Mouse (Mus musculus): Measurements from ENCODE around the gene Heatr1. TPM values are rescaled to one million over a fixed set of nuclear protein-coding genes. Genes with fewer than 3 reads are reported as not detected.
"Not testable (repeated sequence)": the region's sequence is repeated elsewhere in the genome, so short reads cannot be mapped to it uniquely, and the experiment has no call there.

The Heatr1 gene
- total RNA-seq, 2 experiments from 2014 or later: 43.2 to 49.9 TPM

DNA sequence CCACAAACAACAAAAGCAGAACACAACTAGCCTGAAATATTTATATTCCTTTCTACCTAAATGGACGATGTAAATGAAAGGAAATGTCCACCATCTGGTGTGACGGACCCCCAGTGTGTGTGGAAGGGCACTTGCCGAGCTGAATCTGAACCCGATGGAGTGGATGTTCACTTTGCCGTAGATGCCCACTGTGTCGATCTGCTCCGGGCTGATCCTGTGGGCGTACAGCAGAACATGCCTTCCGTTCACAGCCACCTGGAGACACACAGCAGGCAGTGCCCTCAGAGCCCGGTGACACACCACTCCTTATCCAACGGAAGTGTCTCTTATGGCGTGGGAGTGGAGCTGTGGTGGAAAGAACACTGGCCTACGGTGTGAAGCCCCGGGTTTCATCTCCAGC, 58.3 kb downstream of the Heatr1 start:
- no peak for DNase-seq (ENCODE audit: low spot score in 2 of 2)

GRCm38 (mm10) chr13:12454686-12455390, 60.0 kb downstream of the Heatr1 start:
- no peak for DNase-seq (ENCODE audit: low spot score in 2 of 2)

GRCm38 (mm10) chr13:12456711-12457110, 61.9 kb downstream of the Heatr1 start:
- DNase-seq (ENCODE audit: low spot score in 2 of 2): no peak

- DNase-seq (ENCODE audit: low spot score in 2 of 2): peak; percentile 37 to 49
Measured at GRCm38 (mm10) chr13:12460443-12460842, 65.6 kb downstream of the Heatr1 start.

- peak; percentile 93 to 95 for DNase-seq (ENCODE audit: low spot score in 2 of 2)
Measured at GRCm38 (mm10) chr13:12460881-12461729, 66.3 kb downstream of the Heatr1 start.

GRCm38 (mm10) chr13:12461730-12462119, 66.9 kb downstream of the Heatr1 start:
- no peak for DNase-seq (ENCODE audit: low spot score in 2 of 2)

DNA sequence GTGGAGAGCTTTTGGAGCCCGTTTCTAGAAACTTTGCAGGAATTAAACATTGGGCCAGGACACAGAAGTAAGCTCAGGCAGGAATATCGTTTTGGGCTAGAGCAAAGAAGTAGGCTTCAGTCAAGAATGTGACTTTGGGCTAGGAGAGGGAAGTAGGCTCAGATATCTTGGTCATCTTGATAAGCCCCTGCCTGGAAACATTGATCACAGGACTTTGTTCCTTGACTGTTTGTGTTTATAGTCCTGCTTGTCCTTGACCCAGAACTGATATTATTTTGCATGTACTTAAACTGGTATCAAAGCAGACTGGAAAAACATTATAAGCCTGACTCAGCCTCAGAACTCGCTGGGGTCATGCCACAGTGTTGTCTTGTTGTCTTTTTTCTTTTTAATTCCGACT, 67.8 kb downstream of the Heatr1 start:
- DNase-seq (ENCODE audit: low spot score in 2 of 2): no peak

DNA sequence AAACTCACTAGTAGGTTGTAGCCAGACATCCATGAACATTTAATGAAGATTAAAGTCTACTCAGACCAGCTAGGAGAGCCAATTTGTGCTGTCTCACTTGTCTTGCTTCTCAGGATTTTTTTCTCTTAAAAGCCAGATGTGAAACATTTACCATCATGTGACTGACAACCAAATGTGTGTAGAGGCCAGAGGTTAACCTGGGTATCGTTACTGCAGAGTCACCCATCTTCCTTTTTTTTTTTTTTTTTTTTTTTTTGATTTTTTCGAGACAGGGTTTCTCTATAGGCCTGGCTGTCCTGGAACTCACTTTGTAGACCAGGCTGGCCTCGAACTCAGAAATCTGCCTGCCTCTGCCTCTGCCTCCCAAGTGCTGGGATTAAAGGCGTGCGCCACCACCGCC, 69.3 kb downstream of the Heatr1 start:
- not testable (repeated sequence) for DNase-seq (ENCODE audit: low spot score in 2 of 2)

- no peak for DNase-seq (ENCODE audit: low spot score in 2 of 2)
Measured at GRCm38 (mm10) chr13:12464844-12465243, 70.0 kb downstream of the Heatr1 start, which contains the start of gene Lgals8. Lgals8 (minus strand) TSS chr13:12464944.

DNA sequence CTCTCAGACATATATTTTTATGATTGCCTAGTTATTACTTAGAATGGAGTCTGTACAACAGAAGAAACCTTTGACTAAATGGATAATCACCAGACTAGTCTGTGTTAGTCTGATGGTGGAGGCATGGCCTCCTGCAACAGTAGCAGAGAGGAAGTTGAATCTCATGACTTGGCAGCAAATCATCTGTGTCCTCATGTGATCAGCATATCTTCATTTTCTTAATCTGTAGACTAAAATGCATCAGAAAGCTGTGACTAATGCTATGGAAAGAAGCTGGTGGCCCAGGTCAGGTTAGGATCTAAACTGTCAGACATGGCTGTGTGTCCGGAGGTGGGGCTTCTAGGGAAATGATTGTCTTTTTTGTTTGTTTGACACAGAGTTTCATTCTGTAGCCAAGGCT, 73.7 kb downstream of the Heatr1 start:
- no peak for DNase-seq (ENCODE audit: low spot score in 2 of 2)

DNA sequence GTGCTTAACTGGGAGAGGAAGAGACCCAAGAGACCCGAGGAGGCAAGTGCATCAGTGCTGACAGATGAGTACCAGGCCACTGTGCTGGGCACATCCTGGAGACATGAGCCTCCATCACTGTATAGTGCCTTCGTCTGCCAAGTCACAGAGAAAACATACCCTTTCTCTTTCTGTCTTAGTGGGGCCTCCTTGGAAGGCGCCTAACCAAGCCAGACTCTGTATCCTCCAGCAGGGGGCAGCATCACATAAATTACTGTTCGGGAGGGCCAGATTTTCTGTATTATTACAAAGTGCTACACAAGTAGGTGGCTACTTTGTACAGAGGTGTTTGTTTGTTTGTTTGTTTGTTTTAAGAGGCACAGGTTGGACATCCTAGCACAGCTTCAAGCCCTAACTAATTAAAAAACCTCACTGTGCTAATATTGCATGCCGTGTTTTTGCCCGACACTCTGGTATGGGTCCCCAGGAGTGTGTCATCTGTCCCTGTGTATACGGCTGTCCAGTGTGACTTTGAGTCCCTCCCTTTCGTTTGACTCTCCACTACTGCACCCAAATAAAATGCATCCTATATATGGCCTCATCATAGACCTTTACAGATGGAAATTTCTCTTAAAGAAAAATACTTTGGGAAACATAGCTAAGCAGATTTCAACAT, 79.0 kb downstream of the Heatr1 start:
- DNase-seq (ENCODE audit: low spot score in 2 of 2): peak; percentile 73 to 77

DNA sequence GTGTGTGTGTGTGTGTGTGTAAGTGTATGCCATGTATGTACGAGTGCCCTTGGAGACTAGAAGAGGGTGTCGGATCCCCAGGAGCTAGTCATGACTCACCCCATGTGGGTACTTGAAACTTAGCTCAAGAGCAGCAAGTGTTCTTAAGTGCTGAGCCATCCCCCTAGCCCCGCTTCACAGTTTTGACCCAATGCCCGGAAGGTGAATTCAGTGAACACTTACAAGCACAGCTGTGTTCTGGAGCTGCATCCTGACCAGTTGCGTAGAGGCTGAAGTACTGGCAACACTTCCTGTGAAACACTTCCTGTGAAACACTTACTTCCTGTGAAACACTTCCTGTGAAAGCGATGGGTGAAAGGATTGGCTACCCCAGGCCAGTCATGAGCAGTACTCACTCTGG, 80.4 kb downstream of the Heatr1 start:
- no peak for DNase-seq (ENCODE audit: low spot score in 2 of 2)

- DNase-seq (ENCODE audit: low spot score in 2 of 2): no peak
Measured at GRCm38 (mm10) chr13:12476886-12477285, 82.1 kb downstream of the Heatr1 start.

GRCm38 (mm10) chr13:12478301-12478700, 83.5 kb downstream of the Heatr1 start:
- DNase-seq (ENCODE audit: low spot score in 2 of 2): no peak

GRCm38 (mm10) chr13:12479802-12480201, 85.0 kb downstream of the Heatr1 start:
- no peak for DNase-seq (ENCODE audit: low spot score in 2 of 2)

- DNase-seq (ENCODE audit: low spot score in 2 of 2): no peak
Measured at GRCm38 (mm10) chr13:12485197-12485596, 90.4 kb downstream of the Heatr1 start.

- no peak for DNase-seq (ENCODE audit: low spot score in 2 of 2)
Measured at GRCm38 (mm10) chr13:12485640-12486039, 90.8 kb downstream of the Heatr1 start.

Other genes with a start within 250 kb of the Heatr1 start
- gene Mtr, start 136.9 kb upstream of the Heatr1 start, total RNA-seq (2021): 10 to 100 TPM; 19.0 to 22.4 TPM
- 1 to 10 TPM in 1 of 2 experiments, under 1 TPM in 1; 0.70 to 3.7 TPM for gene Actn2, start 54.3 kb upstream of the Heatr1 start, total RNA-seq (2021)
- gene Lgals8, start 69.9 kb downstream of the Heatr1 start, total RNA-seq (2021): 10 to 100 TPM; 65.8 to 74.2 TPM
- under 1 TPM; 0.06 to 0.07 TPM for gene Edaradd, start 125.4 kb downstream of the Heatr1 start, total RNA-seq (2021)
- gene Ero1lb, start 170.8 kb downstream of the Heatr1 start, total RNA-seq (2021): 10 to 100 TPM; 14.3 to 17.4 TPM

Measured in adrenal gland, adult 18-20 months (tissue).